In genomic region chr11:3969837-3970236, GRCm38 (mm10) we compare ENCODE assay signal across 12 mouse cellular contexts. TPM values are rescaled to one million over a fixed set of nuclear protein-coding genes. Genes with fewer than 3 reads are reported as not detected.
DNase-seq lines count a peak whose midpoint lies in the region; ATAC-seq and TF ChIP-seq lines count a peak whose summit lies in the region.
"Had no signal": no experiment of that assay in that cellular context is flagged by ENCODE, and none has a peak within 500 bp of the region (broad histone marks: within the 10 kb centered on the region; RNA-seq: fewer than 3 reads in every experiment).

No protein-coding gene starts in this region.

- peaks cover 3% of the 10 kb centered on the region; the same call in 1 of the 2 replicates for H3K4me1 ChIP-seq in hindbrain, postnatal 0 days (ENCODE audit: insufficient read depth, low read length)
- peaks cover 3% of the 10 kb centered on the region for H3K4me1 ChIP-seq in hindbrain, embryonic 14.5 days (replicated peaks; ENCODE audit: control insufficient read depth, insufficient read depth, low read length)
- H3K4me1 ChIP-seq in lung, embryonic 14.5 days (ENCODE audit: insufficient read depth): no peaks in the 10 kb centered on the region

- WGBS in hindbrain, postnatal 0 days: 80% methylated on average over 3 of the region's 3 CpGs
- WGBS in hindbrain, embryonic 14.5 days: 85% methylated on average over 3 of the region's 3 CpGs
- 70% methylated on average over 3 of the region's 3 CpGs for WGBS in lung, embryonic 14.5 days

- H3K36me3 ChIP-seq in hindbrain, postnatal 0 days (ENCODE audit: insufficient read depth, low read length): peaks cover 51% of the 10 kb centered on the region
- peaks cover 67% of the 10 kb centered on the region for H3K36me3 ChIP-seq in hindbrain, embryonic 14.5 days (replicated peaks; ENCODE audit: control insufficient read depth, insufficient read depth)
- H3K36me3 ChIP-seq in lung, embryonic 14.5 days (ENCODE audit: insufficient read depth): peaks cover 69% of the 10 kb centered on the region

- H3K4me3 ChIP-seq in hindbrain, postnatal 0 days (ENCODE audit: low read length): no peak overlapping the region
- H3K4me3 ChIP-seq in hindbrain, embryonic 14.5 days (replicated peaks; ENCODE audit: low read length): no peak overlapping the region
- no peak overlapping the region for H3K4me3 ChIP-seq in lung, embryonic 14.5 days (ENCODE audit: low read depth, low read length)
- H3K4me3 ChIP-seq: embryonic facial prominence, embryonic 13.5 days; heart, embryonic 13.5 days had no signal

- no peak overlapping the region for H3K4me2 ChIP-seq in hindbrain, postnatal 0 days (ENCODE audit: low read depth, low read length)
- H3K4me2 ChIP-seq in hindbrain, embryonic 14.5 days (replicated peaks): no peak overlapping the region
- no peak overlapping the region for H3K4me2 ChIP-seq in lung, embryonic 14.5 days
- H3K4me2 ChIP-seq: embryonic facial prominence, embryonic 13.5 days; heart, embryonic 13.5 days had no signal

- no peak overlapping the region for H3K9ac ChIP-seq in hindbrain, postnatal 0 days (replicated peaks; ENCODE audit: low read length)
- H3K9ac ChIP-seq in hindbrain, embryonic 14.5 days: no peak overlapping the region
- no peak overlapping the region for H3K9ac ChIP-seq in lung, embryonic 14.5 days
- H3K9ac ChIP-seq: embryonic facial prominence, embryonic 13.5 days; heart, embryonic 13.5 days had no signal

- peak; percentile 57 for TF ChIP-seq CTCF in hindbrain, postnatal 0 days (IDR thresholded peaks at IDR 0.05; ENCODE audit: low read depth)
- TF ChIP-seq CTCF in lung, embryonic 14.5 days (IDR thresholded peaks at IDR 0.05; ENCODE audit: low read depth): peak; percentile 40

- no peaks in the 10 kb centered on the region for H3K27me3 ChIP-seq in hindbrain, postnatal 0 days (ENCODE audit: insufficient read depth, low read length)
- no peaks in the 10 kb centered on the region for H3K27me3 ChIP-seq in hindbrain, embryonic 14.5 days (ENCODE audit: control insufficient read depth, insufficient read depth, low read length)
- H3K27me3 ChIP-seq in lung, embryonic 14.5 days (ENCODE audit: insufficient read depth, low read length): no peaks in the 10 kb centered on the region
- H3K27me3 ChIP-seq: embryonic facial prominence, embryonic 13.5 days; heart, embryonic 13.5 days had no signal

- H3K27ac ChIP-seq in hindbrain, postnatal 0 days: no peak overlapping the region
- no peak overlapping the region for H3K27ac ChIP-seq in hindbrain, embryonic 14.5 days
- H3K27ac ChIP-seq in lung, embryonic 14.5 days (ENCODE audit: low read depth): no peak overlapping the region
- H3K27ac ChIP-seq: embryonic facial prominence, embryonic 13.5 days; heart, embryonic 13.5 days had no signal

- no peaks in the 10 kb centered on the region for H3K9me3 ChIP-seq in hindbrain, postnatal 0 days (ENCODE audit: low read length)
- no peaks in the 10 kb centered on the region for H3K9me3 ChIP-seq in hindbrain, embryonic 14.5 days (ENCODE audit: control insufficient read depth, low read length)
- no peaks in the 10 kb centered on the region for H3K9me3 ChIP-seq in lung, embryonic 14.5 days (ENCODE audit: low read depth, low read length)
- H3K9me3 ChIP-seq: embryonic facial prominence, embryonic 13.5 days; heart, embryonic 13.5 days had no signal

- ATAC-seq in hindbrain, postnatal 0 days: no peak
- ATAC-seq in hindbrain, embryonic 14.5 days (ENCODE audit: low FRiP score): no peak
- ATAC-seq in lung, embryonic 14.5 days (ENCODE audit: insufficient read depth): no peak

- DNase-seq in hindbrain, postnatal 0 days (ENCODE audit: low spot score): peak; percentile 41
- no peak for DNase-seq in hindbrain, embryonic 14.5 days (ENCODE audit: low spot score)
- DNase-seq in lung, embryonic 14.5 days: peak; percentile 15
- no peak for DNase-seq in lung, postnatal 4 days
- peak; percentile 50 for DNase-seq in ES-CJ7 (ENCODE audit: low read depth, low spot score)
- peak; percentile 42 to 73 for DNase-seq in kidney, postnatal 36 days
- DNase-seq in spleen, postnatal 14 days (ENCODE audit: low spot score in 2 of 2): no peak
- no peak for DNase-seq in embryo, embryonic 10 days (ENCODE audit: low spot score)
- DNase-seq: adrenal gland, postnatal 10 days; cerebellum, adult 18-20 months had no signal

RNA-seq across cellular contexts. Expression of gene Pes1, which starts 6.1 kb away (rescaled TPM):
- total RNA-seq in hindbrain, postnatal 0 days (2014; rRNA removed): 35.9 and 36.4 TPM in 2 replicates
- 44.5 and 46.8 TPM in 2 replicates for polyA plus RNA-seq in hindbrain, postnatal 0 days (2015; fragmentation: Nextera tagmentation; extraction: Ambion mirVana)
- 45.1 and 48.0 TPM in 2 replicates for polyA plus RNA-seq in hindbrain, embryonic 14.5 days (2014; fragmentation: Nextera tagmentation; extraction: Ambion mirVana)
- polyA plus RNA-seq in lung, embryonic 14.5 days (2014; fragmentation: Nextera tagmentation; extraction: Ambion mirVana): 77.2 and 82.0 TPM in 2 replicates

RNA-seq across cellular contexts. Expression of gene 4930556J24Rik, which starts 6.7 kb away (rescaled TPM):
- not detected in 2 replicates for total RNA-seq in hindbrain, postnatal 0 days (2014; rRNA removed)
- polyA plus RNA-seq in hindbrain, postnatal 0 days (2015; fragmentation: Nextera tagmentation; extraction: Ambion mirVana): 0.25 and 0.35 TPM in 2 replicates
- 0.23 TPM in 2 replicates for polyA plus RNA-seq in hindbrain, embryonic 14.5 days (2014; fragmentation: Nextera tagmentation; extraction: Ambion mirVana)
- polyA plus RNA-seq in lung, embryonic 14.5 days (2014; fragmentation: Nextera tagmentation; extraction: Ambion mirVana): 0.16 TPM in 2 replicates
- total RNA-seq: adrenal gland, postnatal 10 days had no signal
- polyA plus RNA-seq: heart, embryonic 13.5 days had no signal

RNA-seq across cellular contexts. Expression of gene Gal3st1, which starts 13.6 kb away (rescaled TPM):
- total RNA-seq in hindbrain, postnatal 0 days (2014; rRNA removed): 30.3 and 34.6 TPM in 2 replicates
- 18.5 and 18.8 TPM in 2 replicates for polyA plus RNA-seq in hindbrain, postnatal 0 days (2015; fragmentation: Nextera tagmentation; extraction: Ambion mirVana)
- polyA plus RNA-seq in hindbrain, embryonic 14.5 days (2014; fragmentation: Nextera tagmentation; extraction: Ambion mirVana): 8.1 and 9.1 TPM in 2 replicates
- 4.6 and 5.3 TPM in 2 replicates for polyA plus RNA-seq in lung, embryonic 14.5 days (2014; fragmentation: Nextera tagmentation; extraction: Ambion mirVana)

RNA-seq across cellular contexts. Expression of gene Tcn2, which starts 37.9 kb away (rescaled TPM):
- 35.8 and 39.4 TPM in 2 replicates for total RNA-seq in hindbrain, postnatal 0 days (2014; rRNA removed)
- polyA plus RNA-seq in hindbrain, postnatal 0 days (2015; fragmentation: Nextera tagmentation; extraction: Ambion mirVana): 29.3 and 30.8 TPM in 2 replicates
- polyA plus RNA-seq in hindbrain, embryonic 14.5 days (2014; fragmentation: Nextera tagmentation; extraction: Ambion mirVana): 31.0 and 31.4 TPM in 2 replicates
- 37.9 and 43.2 TPM in 2 replicates for polyA plus RNA-seq in lung, embryonic 14.5 days (2014; fragmentation: Nextera tagmentation; extraction: Ambion mirVana)

RNA-seq across cellular contexts. Expression of gene Slc35e4, which starts 55.4 kb away (rescaled TPM):
- 48.6 and 52.4 TPM in 2 replicates for total RNA-seq in hindbrain, postnatal 0 days (2014; rRNA removed)
- polyA plus RNA-seq in hindbrain, postnatal 0 days (2015; fragmentation: Nextera tagmentation; extraction: Ambion mirVana): 23.5 and 25.8 TPM in 2 replicates
- 11.2 and 14.2 TPM in 2 replicates for polyA plus RNA-seq in hindbrain, embryonic 14.5 days (2014; fragmentation: Nextera tagmentation; extraction: Ambion mirVana)
- 1.9 and 2.7 TPM in 2 replicates for polyA plus RNA-seq in lung, embryonic 14.5 days (2014; fragmentation: Nextera tagmentation; extraction: Ambion mirVana)

Comparison
In these comparisons a context has a peak if more than half of its experiments do, and no peak if none do; other contexts are left out.
1. DNase-seq: peak in hindbrain, postnatal 0 days (single experiment), lung, embryonic 14.5 days (single experiment), ES-CJ7 (single experiment) and kidney, postnatal 36 days (2 of 2); none in hindbrain, embryonic 14.5 days (single experiment), lung, postnatal 4 days (0 of 2), spleen, postnatal 14 days (0 of 2) and embryo, embryonic 10 days (single experiment).